Mouse (Mus musculus) heart, embryonic 15.5 days (tissue): ENCODE measurements at regions not wholly inside any gene's neighbourhood (a gene's known extent, or its start where the extent isn't known, plus 50 kb on each side); places are given as distances from the start of the nearest gene placed in this dataset.

Experiments
- ATAC-seq: fragments of 200-750 bp; cut with Nextera tagmentation; replicated peaks from 2 replicates; pipeline ENCODE4 v1.8.0; 2017; ENCODE audit warnings: low read depth, moderate TSS enrichment; ENCODE audit not compliant: insufficient number of reproducible peaks, insufficient read depth, low FRiP score
- H3K27ac ChIP-seq: fragments of 300-500 bp; sonication (generic); 2 replicates; pipeline ENCODE4 v1.5.1; 2015; ENCODE audit warnings: mild to moderate bottlenecking, inconsistent platforms
- H3K27me3 ChIP-seq: fragments of 300-500 bp; sonication (generic); 2 replicates; pipeline ENCODE4 v1.6.1; 2015; ENCODE audit warnings: inconsistent platforms
- H3K36me3 ChIP-seq: fragments of 300-500 bp; sonication (generic); 2 replicates; pipeline ENCODE4 v1.6.1; 2015; ENCODE audit warnings: mild to moderate bottlenecking, inconsistent platforms
- H3K4me1 ChIP-seq: fragments of 300-500 bp; sonication (generic); replicated peaks from 2 replicates; pipeline ENCODE4 v1.6.1; 2015; ENCODE audit warnings: inconsistent platforms
- H3K4me2 ChIP-seq: fragments of 300-500 bp; sonication (generic); 2 replicates; pipeline ENCODE4 v1.6.1; 2015; ENCODE audit warnings: inconsistent platforms, mild to moderate bottlenecking, moderate library complexity
- H3K4me3 ChIP-seq: fragments of 300-500 bp; sonication (generic); 2 replicates; pipeline ENCODE4 v1.5.1; 2015; ENCODE audit warnings: mild to moderate bottlenecking, inconsistent platforms
- H3K9ac ChIP-seq: fragments of 300-500 bp; sonication (generic); 2 replicates; pipeline ENCODE4 v1.6.1; 2015; ENCODE audit warnings: mild to moderate bottlenecking, inconsistent platforms
- H3K9me3 ChIP-seq: fragments of 300-500 bp; sonication (generic); replicated peaks from 2 replicates; pipeline ENCODE4 v1.6.1; 2016; ENCODE audit warnings: inconsistent platforms
- WGBS: fragments of 180-500 bp; shearing (Covaris S2); methylation state at CpG from one replicate; pipeline ENCODE4 v1.1.7; 2015; ENCODE audit warnings: mixed read lengths; 5-methylcytosine and 5-hydroxymethylcytosine counted together

- Histone ChIP-seq H3K4me1 (no peaks in the 10 kb centered on the region), H3K4me2 (no peak overlapping the region), H3K4me3 (no peak overlapping the region), H3K36me3 (no peaks in the 10 kb centered on the region), H3K27ac (no peak overlapping the region), H3K9ac (no peak overlapping the region), H3K9me3 (no peaks in the 10 kb centered on the region), H3K27me3 (no peaks in the 10 kb centered on the region)
- no peak for ATAC-seq
- 59% methylated on average over 4 of the region's 4 CpGs for WGBS
These were observed 243.9 kb downstream of the Tcf7l2 start for GRCm38 (mm10) chr19:55985518-55985917.

- Histone ChIP-seq H3K4me3 (no peak overlapping the region), H3K27ac (no peak overlapping the region), H3K9ac (no peak overlapping the region), H3K4me2 (no peak overlapping the region), H3K4me1 (no peaks in the 10 kb centered on the region), H3K27me3 (no peaks in the 10 kb centered on the region), H3K9me3 (no peaks in the 10 kb centered on the region), H3K36me3 (no peaks in the 10 kb centered on the region)
- 80% methylated on average over 21 of the region's 21 CpGs for WGBS
- ATAC-seq = no peak
These were observed 250.4 kb downstream of the Tcf7l2 start for GRCm38 (mm10) chr19:55991791-55992726.

GRCm38 (mm10) chr19:55992727-55993066 is 251.1 kb downstream of the Tcf7l2 start:
- H3K4me3 ChIP-seq = no peak overlapping the region
- H3K9ac ChIP-seq = no peak overlapping the region
- no peak overlapping the region for H3K27ac ChIP-seq
- no peaks in the 10 kb centered on the region for H3K27me3 ChIP-seq
- no peaks in the 10 kb centered on the region for H3K36me3 ChIP-seq
- no peak overlapping the region for H3K4me2 ChIP-seq
- no peaks in the 10 kb centered on the region for H3K4me1 ChIP-seq
- ATAC-seq = no peak
- 89% methylated on average over 5 of the region's 5 CpGs for WGBS
- no peaks in the 10 kb centered on the region for H3K9me3 ChIP-seq

GRCm38 (mm10) chr19:55995721-55996120 is 254.1 kb downstream of the Tcf7l2 start:
- ATAC-seq = no peak
- no peak overlapping the region for H3K4me3 ChIP-seq
- WGBS = 60% methylated on average over 2 of the region's 2 CpGs

GRCm38 (mm10) chr19:55998454-55999180 is 257.0 kb downstream of the Tcf7l2 start:
- no peak overlapping the region for H3K27ac ChIP-seq
- H3K4me3 ChIP-seq = no peak overlapping the region
- no peak overlapping the region for H3K4me2 ChIP-seq
- H3K9me3 ChIP-seq = no peaks in the 10 kb centered on the region
- ATAC-seq = no peak
- 83% methylated on average over 15 of the region's 15 CpGs for WGBS
- H3K9ac ChIP-seq = no peak overlapping the region
- H3K27me3 ChIP-seq = no peaks in the 10 kb centered on the region
- H3K4me1 ChIP-seq = no peaks in the 10 kb centered on the region
- no peaks in the 10 kb centered on the region for H3K36me3 ChIP-seq

More at GRCm38 (mm10) chr19:55995721-55996120, 254.1 kb downstream of the Tcf7l2 start:
- Histone ChIP-seq H3K4me1 (no peaks in the 10 kb centered on the region), H3K9me3 (no peaks in the 10 kb centered on the region), H3K27ac (no peak overlapping the region), H3K4me2 (no peak overlapping the region), H3K36me3 (no peaks in the 10 kb centered on the region), H3K9ac (no peak overlapping the region), H3K27me3 (no peaks in the 10 kb centered on the region)

GRCm38 (mm10) chr19:55999409-55999808 is 257.8 kb downstream of the Tcf7l2 start:
- ATAC-seq = no peak
- WGBS = 77% methylated on average over 3 of the region's 3 CpGs

GRCm38 (mm10) chr19:56001428-56001827 is 259.8 kb downstream of the Tcf7l2 start:
- Histone ChIP-seq H3K27me3 (no peaks in the 10 kb centered on the region), H3K4me1 (no peaks in the 10 kb centered on the region), H3K27ac (no peak overlapping the region), H3K9me3 (no peaks in the 10 kb centered on the region), H3K9ac (no peak overlapping the region), H3K36me3 (no peaks in the 10 kb centered on the region), H3K4me2 (no peak overlapping the region), H3K4me3 (no peak overlapping the region)
- 76% methylated on average over 3 of the region's 3 CpGs for WGBS
- no peak for ATAC-seq

More at GRCm38 (mm10) chr19:55999409-55999808, 257.8 kb downstream of the Tcf7l2 start:
- Histone ChIP-seq H3K36me3 (no peaks in the 10 kb centered on the region), H3K4me1 (no peaks in the 10 kb centered on the region), H3K27ac (no peak overlapping the region), H3K27me3 (no peaks in the 10 kb centered on the region), H3K9me3 (no peaks in the 10 kb centered on the region), H3K9ac (no peak overlapping the region), H3K4me2 (no peak overlapping the region), H3K4me3 (no peak overlapping the region)

- Histone ChIP-seq H3K27ac (no peak overlapping the region), H3K9me3 (no peaks in the 10 kb centered on the region), H3K4me3 (no peak overlapping the region), H3K27me3 (no peaks in the 10 kb centered on the region), H3K36me3 (no peaks in the 10 kb centered on the region), H3K9ac (no peak overlapping the region), H3K4me2 (no peak overlapping the region), H3K4me1 (no peaks in the 10 kb centered on the region)
- no peak for ATAC-seq
- WGBS = 49% methylated on average over 6 of the region's 6 CpGs
These were observed 264.3 kb downstream of the Tcf7l2 start for GRCm38 (mm10) chr19:56005886-56006285.

GRCm38 (mm10) chr19:56007433-56007832 is 265.8 kb downstream of the Tcf7l2 start:
- no peaks in the 10 kb centered on the region for H3K4me1 ChIP-seq
- no peak for ATAC-seq

GRCm38 (mm10) chr19:56010766-56011165 is 269.1 kb downstream of the Tcf7l2 start:
- ATAC-seq = no peak
- no peak overlapping the region for H3K4me2 ChIP-seq
- 0 out of 2 replicates have a peak, but pooled peaks cover 2% of the 10 kb centered on the region for H3K27me3 ChIP-seq
- H3K27ac ChIP-seq = no peak overlapping the region
- H3K4me1 ChIP-seq = no peaks in the 10 kb centered on the region
- H3K4me3 ChIP-seq = no peak overlapping the region
- H3K36me3 ChIP-seq = no peaks in the 10 kb centered on the region
- H3K9me3 ChIP-seq = no peaks in the 10 kb centered on the region
- WGBS = 88% methylated on average over 7 of the region's 7 CpGs
- H3K9ac ChIP-seq = no peak overlapping the region

More at GRCm38 (mm10) chr19:56007433-56007832, 265.8 kb downstream of the Tcf7l2 start:
- Histone ChIP-seq H3K27me3 (0 out of 2 replicates have a peak, but pooled peaks cover 2% of the 10 kb centered on the region), H3K9ac (no peak overlapping the region), H3K36me3 (no peaks in the 10 kb centered on the region), H3K4me2 (no peak overlapping the region), H3K4me3 (no peak overlapping the region), H3K27ac (no peak overlapping the region), H3K9me3 (no peaks in the 10 kb centered on the region)
- WGBS = 97% methylated on average over 5 of the region's 5 CpGs

- Histone ChIP-seq H3K36me3 (no peaks in the 10 kb centered on the region), H3K4me3 (no peak overlapping the region), H3K9ac (no peak overlapping the region), H3K9me3 (no peaks in the 10 kb centered on the region), H3K27ac (no peak overlapping the region), H3K27me3 (0 out of 2 replicates have a peak, but pooled peaks cover 2% of the 10 kb centered on the region), H3K4me2 (no peak overlapping the region), H3K4me1 (no peaks in the 10 kb centered on the region)
- ATAC-seq = no peak
These were observed 269.7 kb downstream of the Tcf7l2 start for GRCm38 (mm10) chr19:56011292-56011691.
